In genomic region chr7:19666750-19667149, GRCm38 (mm10) we compare ENCODE assay signal across 14 mouse cellular contexts. TPM values are rescaled to one million over a fixed set of nuclear protein-coding genes. Genes with fewer than 3 reads are reported as not detected.
DNase-seq lines count a peak whose midpoint lies in the region; ATAC-seq and TF ChIP-seq lines count a peak whose summit lies in the region.
"Had no signal": no experiment of that assay in that cellular context is flagged by ENCODE, and none has a peak within 500 bp of the region (broad histone marks: within the 10 kb centered on the region; RNA-seq: fewer than 3 reads in every experiment).

No protein-coding gene starts in this region.

- TF ChIP-seq CTCF in forebrain, postnatal 0 days (IDR thresholded peaks at IDR 0.05; ENCODE audit: low read depth) = peak; percentile 20; the same call in 1 of the 2 replicates
- TF ChIP-seq CTCF in midbrain, postnatal 0 days (IDR thresholded peaks at IDR 0.05) = peak; percentile 49

- DNase-seq in forebrain, postnatal 0 days = peak; percentile 5
- no peak for DNase-seq in forebrain, embryonic 14.5 days (ENCODE audit: low spot score)
- peak; percentile 8 for DNase-seq in midbrain, postnatal 0 days (ENCODE audit: low spot score)
- DNase-seq in midbrain, embryonic 14.5 days = no peak
- DNase-seq in ZHBTc4 (ENCODE audit: low read depth, low spot score) = peak; percentile 68
- DNase-seq in retina, postnatal 7 days (ENCODE audit: low read depth, low spot score) = peak; percentile 16
- no peak for DNase-seq in heart, postnatal 14 days
- no peak for DNase-seq in layer of hippocampus, adult 18-20 months (ENCODE audit: low spot score in 2 of 2)
- DNase-seq: left cerebral cortex, postnatal 4 days; lung, postnatal 4 days had no signal

- H3K27ac ChIP-seq in forebrain, postnatal 0 days (ENCODE audit: low read depth, low read length) = no peak overlapping the region
- no peak overlapping the region for H3K27ac ChIP-seq in forebrain, embryonic 14.5 days (ENCODE audit: low read depth, low read length)
- H3K27ac ChIP-seq in midbrain, postnatal 0 days (ENCODE audit: low read depth, low read length) = no peak overlapping the region
- no peak overlapping the region for H3K27ac ChIP-seq in midbrain, embryonic 14.5 days (replicated peaks; ENCODE audit: low read depth, low read length)

- H3K36me3 ChIP-seq in forebrain, postnatal 0 days (ENCODE audit: insufficient read depth) = peaks cover 10% of the 10 kb centered on the region; the same call in 1 of the 2 replicates
- 0 out of 2 replicates have a peak, but pooled peaks cover 8% of the 10 kb centered on the region for H3K36me3 ChIP-seq in forebrain, embryonic 14.5 days (ENCODE audit: control insufficient read depth, insufficient read depth, low read length)
- peaks cover 3% of the 10 kb centered on the region for H3K36me3 ChIP-seq in midbrain, postnatal 0 days (ENCODE audit: insufficient read depth, low read length)
- H3K36me3 ChIP-seq in midbrain, embryonic 14.5 days (ENCODE audit: control insufficient read depth, insufficient read depth, low read length) = peaks cover 5% of the 10 kb centered on the region
- H3K36me3 ChIP-seq: hindbrain, embryonic 15.5 days had no signal

- intact Hi-C loops in heart, postnatal 14 days (cut with DNase I) = loop anchor here (5.0 kb wide), 1 partner anchor 116 kb away; no protein-coding TSS in a partner anchor

- H3K4me3 ChIP-seq in forebrain, postnatal 0 days (ENCODE audit: low read depth, low read length) = no peak overlapping the region
- no peak overlapping the region for H3K4me3 ChIP-seq in forebrain, embryonic 14.5 days (ENCODE audit: low read depth, low read length)
- H3K4me3 ChIP-seq in midbrain, postnatal 0 days (ENCODE audit: low read depth, low read length) = no peak overlapping the region
- H3K4me3 ChIP-seq in midbrain, embryonic 14.5 days (replicated peaks; ENCODE audit: low read depth, low read length) = no peak overlapping the region

- H3K9ac ChIP-seq in forebrain, postnatal 0 days = no peak overlapping the region
- no peak overlapping the region for H3K9ac ChIP-seq in forebrain, embryonic 14.5 days (ENCODE audit: low read length)
- H3K9ac ChIP-seq in midbrain, postnatal 0 days (replicated peaks; ENCODE audit: low read length, poor library complexity, severe bottlenecking) = no peak overlapping the region
- H3K9ac ChIP-seq in midbrain, embryonic 14.5 days (replicated peaks; ENCODE audit: low read length) = no peak overlapping the region

- H3K4me2 ChIP-seq in forebrain, postnatal 0 days (ENCODE audit: low read depth) = no peak overlapping the region
- no peak overlapping the region for H3K4me2 ChIP-seq in forebrain, embryonic 14.5 days (ENCODE audit: low read length)
- H3K4me2 ChIP-seq in midbrain, postnatal 0 days (ENCODE audit: low read depth, low read length, poor library complexity, severe bottlenecking) = no peak overlapping the region
- H3K4me2 ChIP-seq in midbrain, embryonic 14.5 days (ENCODE audit: low read length) = no peak overlapping the region

- no peaks in the 10 kb centered on the region for H3K9me3 ChIP-seq in forebrain, postnatal 0 days (ENCODE audit: low read length)
- H3K9me3 ChIP-seq in forebrain, embryonic 14.5 days (replicated peaks; ENCODE audit: control insufficient read depth, low read length) = no peaks in the 10 kb centered on the region
- H3K9me3 ChIP-seq in midbrain, postnatal 0 days (ENCODE audit: low read length) = no peaks in the 10 kb centered on the region
- H3K9me3 ChIP-seq in midbrain, embryonic 14.5 days (ENCODE audit: control insufficient read depth, low read length) = no peaks in the 10 kb centered on the region
- H3K9me3 ChIP-seq: forebrain, embryonic 13.5 days; hindbrain, embryonic 15.5 days had no signal

- peaks cover 10% of the 10 kb centered on the region for H3K4me1 ChIP-seq in forebrain, postnatal 0 days (ENCODE audit: insufficient read depth)
- peaks cover 12% of the 10 kb centered on the region for H3K4me1 ChIP-seq in forebrain, embryonic 14.5 days (ENCODE audit: control insufficient read depth, insufficient read depth, low read length)
- H3K4me1 ChIP-seq in midbrain, postnatal 0 days (ENCODE audit: insufficient read depth, low read length) = peaks cover 8% of the 10 kb centered on the region; the same call in 1 of the 2 replicates
- peaks cover 22% of the 10 kb centered on the region for H3K4me1 ChIP-seq in midbrain, embryonic 14.5 days (ENCODE audit: control insufficient read depth, insufficient read depth, low read length)

- 68% methylated on average over 3 of the region's 3 CpGs for WGBS in forebrain, postnatal 0 days
- 70% methylated on average over 3 of the region's 3 CpGs for WGBS in forebrain, embryonic 14.5 days
- WGBS in midbrain, postnatal 0 days = 68% methylated on average over 3 of the region's 3 CpGs
- 67% methylated on average over 3 of the region's 3 CpGs for WGBS in midbrain, embryonic 14.5 days

- ATAC-seq in forebrain, postnatal 0 days = no peak
- ATAC-seq in forebrain, embryonic 14.5 days = no peak
- no peak for ATAC-seq in midbrain, postnatal 0 days (ENCODE audit: low FRiP score)
- ATAC-seq in midbrain, embryonic 14.5 days (ENCODE audit: low FRiP score, low TSS enrichment) = no peak
- ATAC-seq: forebrain, embryonic 13.5 days had no signal

- no peaks in the 10 kb centered on the region for H3K27me3 ChIP-seq in forebrain, postnatal 0 days (ENCODE audit: insufficient read depth, low read length)
- H3K27me3 ChIP-seq in forebrain, embryonic 14.5 days (replicated peaks; ENCODE audit: control insufficient read depth, insufficient read depth, low read length) = no peaks in the 10 kb centered on the region
- H3K27me3 ChIP-seq in midbrain, postnatal 0 days (ENCODE audit: insufficient read depth, low read length) = no peaks in the 10 kb centered on the region
- H3K27me3 ChIP-seq in midbrain, embryonic 14.5 days (ENCODE audit: control insufficient read depth, insufficient read depth, low read length) = no peaks in the 10 kb centered on the region
- H3K27me3 ChIP-seq: hindbrain, embryonic 15.5 days had no signal

RNA-seq across cellular contexts. Expression of gene Clptm1, which starts 1.9 kb away (rescaled TPM):
- 93.2 and 109 TPM in 2 replicates for total RNA-seq in forebrain, postnatal 0 days (2014; rRNA removed)
- 111 and 136 TPM in 2 replicates for polyA plus RNA-seq in forebrain, postnatal 0 days (2015; fragmentation: Nextera tagmentation; extraction: Ambion mirVana)
- 86.4 and 94.9 TPM in 2 replicates for polyA plus RNA-seq in forebrain, embryonic 14.5 days (2014; fragmentation: Nextera tagmentation; extraction: Ambion mirVana)
- total RNA-seq in midbrain, postnatal 0 days (2014; rRNA removed) = 149 and 152 TPM in 2 replicates
- polyA plus RNA-seq in midbrain, postnatal 0 days (2015; fragmentation: Nextera tagmentation; extraction: Ambion mirVana) = 140 and 149 TPM in 2 replicates
- polyA plus RNA-seq in midbrain, embryonic 14.5 days (2014; fragmentation: Nextera tagmentation; extraction: Ambion mirVana) = 132 and 134 TPM in 2 replicates
- total RNA-seq in heart, postnatal 14 days (2021) = 10 to 100 TPM; 80.2 to 82.8 TPM
- total RNA-seq in layer of hippocampus, adult 18-20 months (2021) = 100 to 1,000 TPM; 133 to 143 TPM

RNA-seq across cellular contexts. Expression of gene Apoc2, which starts 11.0 kb away (rescaled TPM):
- 0.86 TPM in 1 of 2 replicates, not detected in the other for total RNA-seq in forebrain, postnatal 0 days (2014; rRNA removed)
- 0.50 TPM in 1 of 2 replicates, not detected in the other for polyA plus RNA-seq in forebrain, postnatal 0 days (2015; fragmentation: Nextera tagmentation; extraction: Ambion mirVana)
- not detected in 2 replicates for polyA plus RNA-seq in forebrain, embryonic 14.5 days (2014; fragmentation: Nextera tagmentation; extraction: Ambion mirVana)
- total RNA-seq in midbrain, postnatal 0 days (2014; rRNA removed) = 1.7 TPM in 1 of 2 replicates, not detected in the other
- polyA plus RNA-seq in midbrain, postnatal 0 days (2015; fragmentation: Nextera tagmentation; extraction: Ambion mirVana) = 0.30 and 0.32 TPM in 2 replicates
- 0.37 TPM in 1 of 2 replicates, not detected in the other for polyA plus RNA-seq in midbrain, embryonic 14.5 days (2014; fragmentation: Nextera tagmentation; extraction: Ambion mirVana)
- total RNA-seq in heart, postnatal 14 days (2021) = under 1 TPM; 0.41 to 0.55 TPM
- total RNA-seq in layer of hippocampus, adult 18-20 months (2021) = not detected
- total RNA-seq: left cerebral cortex, postnatal 4 days had no signal
- polyA plus RNA-seq: forebrain, embryonic 13.5 days had no signal

RNA-seq across cellular contexts. Expression of gene Gm44805, which starts 14.5 kb away (rescaled TPM):
- total RNA-seq in forebrain, postnatal 0 days (2014; rRNA removed) = not detected in 2 replicates
- polyA plus RNA-seq in forebrain, postnatal 0 days (2015; fragmentation: Nextera tagmentation; extraction: Ambion mirVana) = not detected in 2 replicates
- polyA plus RNA-seq in forebrain, embryonic 14.5 days (2014; fragmentation: Nextera tagmentation; extraction: Ambion mirVana) = not detected in 2 replicates
- not detected in 2 replicates for total RNA-seq in midbrain, postnatal 0 days (2014; rRNA removed)
- not detected in 2 replicates for polyA plus RNA-seq in midbrain, postnatal 0 days (2015; fragmentation: Nextera tagmentation; extraction: Ambion mirVana)
- polyA plus RNA-seq in midbrain, embryonic 14.5 days (2014; fragmentation: Nextera tagmentation; extraction: Ambion mirVana) = not detected in 2 replicates
- total RNA-seq in heart, postnatal 14 days (2021) = not detected
- total RNA-seq in layer of hippocampus, adult 18-20 months (2021) = not detected
- total RNA-seq: layer of hippocampus, adult 8-10 months; left cerebral cortex, postnatal 4 days had no signal
- polyA plus RNA-seq: embryonic facial prominence, embryonic 11.5 days; forebrain, embryonic 13.5 days; hindbrain, embryonic 15.5 days had no signal

RNA-seq across cellular contexts. Expression of gene Apoc4, which starts 14.5 kb away (rescaled TPM):
- total RNA-seq in forebrain, postnatal 0 days (2014; rRNA removed) = not detected in 2 replicates
- not detected in 2 replicates for polyA plus RNA-seq in forebrain, postnatal 0 days (2015; fragmentation: Nextera tagmentation; extraction: Ambion mirVana)
- not detected in 2 replicates for polyA plus RNA-seq in forebrain, embryonic 14.5 days (2014; fragmentation: Nextera tagmentation; extraction: Ambion mirVana)
- not detected in 2 replicates for total RNA-seq in midbrain, postnatal 0 days (2014; rRNA removed)
- not detected in 2 replicates for polyA plus RNA-seq in midbrain, postnatal 0 days (2015; fragmentation: Nextera tagmentation; extraction: Ambion mirVana)
- not detected in 2 replicates for polyA plus RNA-seq in midbrain, embryonic 14.5 days (2014; fragmentation: Nextera tagmentation; extraction: Ambion mirVana)
- not detected for total RNA-seq in heart, postnatal 14 days (2021)
- not detected for total RNA-seq in layer of hippocampus, adult 18-20 months (2021)
- total RNA-seq: left cerebral cortex, postnatal 4 days had no signal
- polyA plus RNA-seq: embryonic facial prominence, embryonic 11.5 days; hindbrain, embryonic 15.5 days had no signal

RNA-seq across cellular contexts. Expression of gene Apoc1, which starts 25.7 kb away (rescaled TPM):
- 2.1 and 5.3 TPM in 2 replicates for total RNA-seq in forebrain, postnatal 0 days (2014; rRNA removed)
- polyA plus RNA-seq in forebrain, postnatal 0 days (2015; fragmentation: Nextera tagmentation; extraction: Ambion mirVana) = 3.0 and 5.5 TPM in 2 replicates
- 1.0 and 1.4 TPM in 2 replicates for polyA plus RNA-seq in forebrain, embryonic 14.5 days (2014; fragmentation: Nextera tagmentation; extraction: Ambion mirVana)
- 3.6 and 5.1 TPM in 2 replicates for total RNA-seq in midbrain, postnatal 0 days (2014; rRNA removed)
- 7.9 and 9.0 TPM in 2 replicates for polyA plus RNA-seq in midbrain, postnatal 0 days (2015; fragmentation: Nextera tagmentation; extraction: Ambion mirVana)
- 1.7 and 2.0 TPM in 2 replicates for polyA plus RNA-seq in midbrain, embryonic 14.5 days (2014; fragmentation: Nextera tagmentation; extraction: Ambion mirVana)
- total RNA-seq in heart, postnatal 14 days (2021) = 1 to 10 TPM; 2.2 to 8.9 TPM
- total RNA-seq in layer of hippocampus, adult 18-20 months (2021) = 1 to 10 TPM; 5.8 to 8.7 TPM

Comparison
In these comparisons a context has a peak if more than half of its experiments do, and no peak if none do; other contexts are left out.
1. DNase-seq: peak in forebrain, postnatal 0 days (single experiment), midbrain, postnatal 0 days (single experiment), ZHBTc4 (single experiment) and retina, postnatal 7 days (single experiment); none in forebrain, embryonic 14.5 days (single experiment), midbrain, embryonic 14.5 days (single experiment), heart, postnatal 14 days (0 of 2) and layer of hippocampus, adult 18-20 months (0 of 2).